Mouse (Mus musculus) liver, embryonic 14.5 days (tissue): ENCODE data around the gene Pheta1.

Source experiments
- CTCF ChIP-seq: IDR thresholded peaks from 2 replicates; pipeline ENCODE4 v1.5.1; 2016; ENCODE audit warnings: antibody characterized with exemption, low read depth, control low read depth
- EP300 ChIP-seq: IDR thresholded peaks from 2 replicates; pipeline ENCODE4 v1.6.1; 2016; ENCODE audit warnings: antibody characterized with exemption, low read depth

GRCm38 (mm10) chr5:121833159-121833558 lies 15.6 kb upstream of the Pheta1 start:
- no peak for TF ChIP-seq CTCF
- no peak for TF ChIP-seq EP300
